Mouse (Mus musculus): ENCODE data around the gene Bmt2.

- TF ChIP-seq POLR2A (IDR thresholded peaks at IDR 0.05; ENCODE audit: extremely low read depth, insufficient read depth, low read length) (no peak), CTCF (IDR thresholded peaks at IDR 0.05; ENCODE audit: low read depth, low read length) (no peak)
These were observed 58.1 kb downstream of the Bmt2 start for GRCm38 (mm10) chr6:13619618-13620017.

Data from liver, adult 2 months (tissue).